Mouse (Mus musculus) frontal cortex, postnatal 14 days (tissue): ENCODE measurements around the gene Akt3.
A peak's percentile ranks its signal among the peaks of the same experiment; 100 is the strongest.

Experiments
- DNase-seq, 2 experiments: peaks; one replicate each; pipeline ENCODE4 v3.0.0; 2022; ENCODE audit warnings: low spot score in 2 of 2

Akt3 gene

GRCm38 (mm10) chr1:177258034-177258342, at the start of gene Akt3:
TSS of gene Akt3 (minus strand) at chr1:177258203.
- no peak for DNase-seq

- peak in 1 of 2 experiments; percentile 13 for DNase-seq
Measured at GRCm38 (mm10) chr1:177307549-177307948, 49.5 kb upstream of the Akt3 start.

- no peak for DNase-seq
Measured at GRCm38 (mm10) chr1:177298231-177298630, 40.2 kb upstream of the Akt3 start.

- no peak for DNase-seq
Measured at GRCm38 (mm10) chr1:177286764-177287163, 28.8 kb upstream of the Akt3 start.

GRCm38 (mm10) chr1:177281925-177282324, 23.9 kb upstream of the Akt3 start:
- no peak for DNase-seq

GRCm38 (mm10) chr1:177277361-177277760, 19.4 kb upstream of the Akt3 start:
- no peak for DNase-seq

- DNase-seq = no peak
Measured at GRCm38 (mm10) chr1:177267645-177268044, 9.6 kb upstream of the Akt3 start.

GRCm38 (mm10) chr1:177262926-177263325, 4.9 kb upstream of the Akt3 start:
- no peak for DNase-seq

- DNase-seq = no peak
Measured at GRCm38 (mm10) chr1:177260796-177261195, 2.8 kb upstream of the Akt3 start.

GRCm38 (mm10) chr1:177259038-177259600, 1.1 kb upstream of the Akt3 start:
- DNase-seq = no peak

GRCm38 (mm10) chr1:177258343-177259037, 487 bp upstream of the Akt3 start:
- DNase-seq = peak; percentile 64 to 67

- peak; percentile 59 to 66 for DNase-seq
Measured at GRCm38 (mm10) chr1:177257178-177258033, 597 bp downstream of the Akt3 start.

- no peak for DNase-seq
Measured at GRCm38 (mm10) chr1:177248638-177249037, 9.4 kb downstream of the Akt3 start.

GRCm38 (mm10) chr1:177238368-177238767, 19.6 kb downstream of the Akt3 start:
- no peak for DNase-seq

GRCm38 (mm10) chr1:177236695-177237094, 21.3 kb downstream of the Akt3 start:
- DNase-seq = no peak

GRCm38 (mm10) chr1:177236249-177236648, 21.8 kb downstream of the Akt3 start:
- no peak for DNase-seq

GRCm38 (mm10) chr1:177234462-177234861, 23.5 kb downstream of the Akt3 start:
- no peak for DNase-seq

GRCm38 (mm10) chr1:177231122-177231521, 26.9 kb downstream of the Akt3 start:
- DNase-seq = no peak

GRCm38 (mm10) chr1:177198978-177199377, 59.0 kb downstream of the Akt3 start:
- no peak for DNase-seq

GRCm38 (mm10) chr1:177195224-177195623, 62.8 kb downstream of the Akt3 start:
- no peak for DNase-seq

GRCm38 (mm10) chr1:177194324-177194723, 63.7 kb downstream of the Akt3 start:
- no peak for DNase-seq

GRCm38 (mm10) chr1:177191623-177192022, 66.4 kb downstream of the Akt3 start:
- no peak for DNase-seq

GRCm38 (mm10) chr1:177190358-177190757, 67.6 kb downstream of the Akt3 start:
- DNase-seq = no peak
